Mouse (Mus musculus): Measurements from ENCODE around the gene Anks1b. TPM values are rescaled to one million over a fixed set of nuclear protein-coding genes. Genes with fewer than 3 reads are reported as not detected.

Anks1b gene
- polyA plus RNA-seq, 1 experiment from 2014 or later = 2.9 TPM

DNA sequence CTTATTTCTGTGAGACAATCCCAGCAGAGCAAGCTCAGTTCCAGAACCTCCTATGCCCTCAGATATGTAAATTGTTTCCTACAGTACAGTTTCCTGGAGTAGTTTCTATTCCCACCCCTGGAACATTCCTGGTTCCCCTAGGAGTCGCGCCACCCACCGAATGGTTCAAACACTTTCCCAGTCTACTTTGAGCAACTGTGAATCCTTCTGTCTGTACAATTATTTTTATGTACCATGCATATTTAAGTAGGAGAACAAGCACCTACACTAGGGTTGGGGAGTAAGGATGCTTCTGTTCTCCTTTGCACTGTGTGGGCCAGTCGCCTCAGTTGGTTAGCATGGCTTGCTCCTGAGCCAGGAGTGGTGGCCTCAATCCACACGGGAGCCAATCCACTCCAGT lies 999.9 kb downstream of the Anks1b start:
- H3K4me1 ChIP-seq = no peaks in the 10 kb centered on the region
- H3K4me2 ChIP-seq = no peak overlapping the region
- ATAC-seq (ENCODE audit: insufficient number of reproducible peaks, low FRiP score, low TSS enrichment, low read depth) = no peak
- WGBS = 89% methylated on average over 5 of the region's 5 CpGs
- no peak overlapping the region for H3K9ac ChIP-seq
- H3K36me3 ChIP-seq = no peaks in the 10 kb centered on the region
- no peak overlapping the region for H3K4me3 ChIP-seq
- no peaks in the 10 kb centered on the region for H3K9me3 ChIP-seq
- no peaks in the 10 kb centered on the region for H3K27me3 ChIP-seq
- H3K27ac ChIP-seq = no peak overlapping the region

DNA sequence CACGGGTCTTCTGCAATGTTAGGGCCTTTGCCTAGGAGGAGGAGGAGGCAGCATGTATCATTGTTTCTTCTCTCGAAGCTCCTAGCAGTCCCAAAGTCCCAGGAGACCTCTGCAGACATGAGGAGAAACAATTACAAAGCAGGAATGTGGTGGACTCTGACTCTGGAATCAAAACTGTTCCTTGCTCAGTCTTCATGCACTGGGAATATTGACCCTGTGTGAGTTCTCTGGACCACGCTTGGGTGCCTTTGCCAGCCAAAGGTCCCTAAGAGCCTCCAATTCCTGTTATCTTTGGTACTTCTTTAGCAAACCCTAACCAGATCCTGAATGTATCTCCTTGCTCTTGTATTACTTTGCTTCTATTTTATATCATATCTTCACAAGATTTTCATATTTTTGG lies 1000.9 kb downstream of the Anks1b start:
- H3K4me2 ChIP-seq = no peak overlapping the region
- H3K9ac ChIP-seq = no peak overlapping the region
- no peak overlapping the region for H3K4me3 ChIP-seq
- 70% methylated on average over 3 of the region's 3 CpGs for WGBS
- H3K27me3 ChIP-seq = no peaks in the 10 kb centered on the region
- H3K36me3 ChIP-seq = no peaks in the 10 kb centered on the region
- no peak for ATAC-seq (ENCODE audit: insufficient number of reproducible peaks, low FRiP score, low TSS enrichment, low read depth)
- H3K4me1 ChIP-seq = no peaks in the 10 kb centered on the region
- H3K27ac ChIP-seq = no peak overlapping the region
- no peaks in the 10 kb centered on the region for H3K9me3 ChIP-seq

DNA sequence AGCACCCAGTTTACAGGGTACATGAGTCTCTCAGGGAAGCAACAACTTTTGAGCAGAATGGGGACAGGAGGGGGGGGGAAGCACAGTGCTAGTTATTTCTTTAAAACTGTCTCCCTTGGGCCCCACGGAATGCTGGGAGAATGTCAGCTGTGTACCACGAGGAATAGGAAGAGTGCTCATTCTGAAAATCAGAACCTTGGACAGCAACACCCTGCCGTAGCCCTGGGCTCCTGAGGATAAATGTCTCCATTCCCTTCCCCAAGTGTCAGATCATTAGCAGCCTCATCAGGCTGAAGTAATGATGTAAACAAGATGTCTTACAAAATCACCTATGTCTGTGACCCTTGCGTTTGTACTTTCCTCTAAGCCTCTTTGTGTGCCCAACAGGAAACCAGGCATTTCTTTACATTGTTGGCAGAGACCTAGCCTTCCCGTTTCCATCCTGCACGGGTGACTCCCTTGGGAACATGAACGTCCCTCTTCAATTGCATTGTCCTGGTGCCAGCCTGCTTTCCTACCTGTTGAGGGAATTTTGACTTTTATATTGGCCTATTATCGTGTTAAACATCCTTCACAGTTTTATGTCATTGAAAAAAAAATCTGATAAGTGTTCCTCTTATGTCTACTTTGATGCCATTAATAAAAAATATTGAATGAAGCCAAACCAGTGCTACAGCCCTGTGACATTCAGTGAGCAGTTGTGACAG lies 1007.7 kb downstream of the Anks1b start:
- ATAC-seq (ENCODE audit: insufficient number of reproducible peaks, low FRiP score, low TSS enrichment, low read depth) = no peak
- Histone ChIP-seq H3K27ac (no peak overlapping the region), H3K4me1 (no peaks in the 10 kb centered on the region), H3K9me3 (no peaks in the 10 kb centered on the region), H3K9ac (no peak overlapping the region), H3K4me2 (no peak overlapping the region), H3K36me3 (no peaks in the 10 kb centered on the region), H3K27me3 (no peaks in the 10 kb centered on the region), H3K4me3 (no peak overlapping the region)
- WGBS = 34% methylated on average over 8 of the region's 8 CpGs

DNA sequence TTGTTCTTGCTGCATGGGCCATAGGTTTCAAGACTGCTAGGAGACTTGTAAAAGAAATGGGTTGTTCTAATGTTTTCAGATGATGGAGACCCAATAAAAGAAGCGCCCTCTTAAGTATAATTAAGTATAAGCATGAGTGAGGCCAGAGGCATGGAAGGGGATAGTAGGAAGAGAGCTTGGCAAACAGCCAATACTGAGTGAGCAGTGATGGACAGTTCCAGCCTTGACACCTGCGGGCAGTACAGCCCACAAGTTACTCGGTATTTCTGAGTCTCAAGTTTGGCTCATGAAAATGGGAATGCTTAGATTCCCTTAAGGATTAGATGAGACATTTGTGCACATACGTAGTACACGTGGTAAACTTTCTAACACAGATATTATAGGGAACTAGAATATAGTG lies 1016.3 kb downstream of the Anks1b start:
- no peaks in the 10 kb centered on the region for H3K4me1 ChIP-seq
- no peak overlapping the region for H3K4me3 ChIP-seq
- WGBS = 68% methylated on average over 5 of the region's 5 CpGs
- no peaks in the 10 kb centered on the region for H3K9me3 ChIP-seq
- no peak for ATAC-seq (ENCODE audit: insufficient number of reproducible peaks, low FRiP score, low TSS enrichment, low read depth)
- no peak overlapping the region for H3K27ac ChIP-seq
- no peaks in the 10 kb centered on the region for H3K36me3 ChIP-seq
- no peak overlapping the region for H3K4me2 ChIP-seq
- H3K9ac ChIP-seq = no peak overlapping the region
- no peaks in the 10 kb centered on the region for H3K27me3 ChIP-seq

DNA sequence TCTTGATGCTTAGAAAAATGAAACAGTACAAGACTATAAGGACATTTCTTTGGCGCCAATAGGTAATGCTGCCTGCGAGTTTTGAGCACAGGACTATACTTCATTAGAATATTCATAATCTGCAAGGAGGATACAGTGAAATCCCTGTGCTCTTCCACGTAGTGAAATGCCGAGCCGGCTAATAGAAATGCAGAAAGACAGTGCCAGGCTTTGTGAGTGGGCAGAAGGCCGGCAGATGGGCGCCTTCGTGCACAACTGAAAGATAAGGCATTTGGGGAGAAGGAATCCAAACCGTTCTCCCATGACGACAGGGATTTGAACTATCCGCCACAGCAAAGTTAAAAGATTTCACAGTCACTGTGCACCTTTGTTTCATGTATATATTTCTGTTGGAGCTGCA lies 1019.4 kb downstream of the Anks1b start:
- no peak overlapping the region for H3K4me2 ChIP-seq
- no peak overlapping the region for H3K9ac ChIP-seq
- H3K4me1 ChIP-seq = no peaks in the 10 kb centered on the region
- H3K4me3 ChIP-seq = no peak overlapping the region
- H3K36me3 ChIP-seq = no peaks in the 10 kb centered on the region
- H3K27me3 ChIP-seq = no peaks in the 10 kb centered on the region
- no peaks in the 10 kb centered on the region for H3K9me3 ChIP-seq
- no peak for ATAC-seq (ENCODE audit: insufficient number of reproducible peaks, low FRiP score, low TSS enrichment, low read depth)
- WGBS = 86% methylated on average over 11 of the region's 11 CpGs
- no peak overlapping the region for H3K27ac ChIP-seq

DNA sequence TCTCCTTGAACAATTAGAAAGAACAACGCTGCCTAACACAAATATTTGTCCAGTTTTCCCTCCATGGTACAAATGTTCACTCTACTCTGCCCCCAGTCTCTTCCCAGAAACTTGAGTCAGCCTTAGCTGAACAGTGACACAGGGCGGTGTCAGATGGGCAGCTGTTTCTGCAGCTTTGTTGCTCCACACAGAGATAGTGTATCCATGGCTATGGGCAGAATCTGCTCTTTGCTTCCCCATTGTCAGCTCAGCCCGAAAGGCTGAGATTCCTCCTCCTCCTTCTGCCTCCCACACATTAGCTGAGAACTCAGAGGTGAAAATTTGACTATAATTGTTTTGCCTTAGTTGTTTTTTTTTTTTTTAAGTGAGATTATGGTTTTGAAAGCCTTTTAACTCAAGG lies 1024.6 kb downstream of the Anks1b start:
- no peaks in the 10 kb centered on the region for H3K4me1 ChIP-seq
- H3K9me3 ChIP-seq = no peaks in the 10 kb centered on the region
- ATAC-seq (ENCODE audit: insufficient number of reproducible peaks, low FRiP score, low TSS enrichment, low read depth) = no peak
- 66% methylated on average over 3 of the region's 3 CpGs for WGBS
- H3K4me3 ChIP-seq = no peak overlapping the region
- H3K27me3 ChIP-seq = no peaks in the 10 kb centered on the region
- H3K36me3 ChIP-seq = no peaks in the 10 kb centered on the region
- no peak overlapping the region for H3K4me2 ChIP-seq
- no peak overlapping the region for H3K9ac ChIP-seq
- no peak overlapping the region for H3K27ac ChIP-seq

DNA sequence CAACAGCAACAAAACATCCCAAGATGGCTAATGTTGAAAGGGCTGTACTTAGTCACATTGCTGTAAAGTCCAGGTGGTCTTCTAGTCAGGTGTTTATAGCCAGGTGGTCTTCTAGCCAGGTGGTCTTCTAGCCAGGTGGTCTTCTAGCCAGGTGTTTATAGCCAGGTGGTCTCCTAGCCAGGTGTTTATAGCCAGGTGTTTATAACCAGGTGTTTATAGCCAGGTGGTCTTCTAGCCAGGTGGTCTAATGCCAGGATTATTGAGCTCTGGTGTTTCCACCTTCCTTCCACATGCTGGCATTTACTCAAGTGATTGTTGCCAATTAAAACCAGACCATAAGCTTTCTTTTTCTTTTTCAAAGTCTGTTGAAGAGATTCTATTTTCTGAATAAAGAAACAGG lies 1030.9 kb downstream of the Anks1b start:
- Histone ChIP-seq H3K36me3 (no peaks in the 10 kb centered on the region), H3K4me3 (no peak overlapping the region), H3K4me2 (no peak overlapping the region), H3K27ac (no peak overlapping the region), H3K9me3 (no peaks in the 10 kb centered on the region), H3K9ac (no peak overlapping the region), H3K27me3 (no peaks in the 10 kb centered on the region), H3K4me1 (no peaks in the 10 kb centered on the region)
- no peak for ATAC-seq (ENCODE audit: insufficient number of reproducible peaks, low FRiP score, low TSS enrichment, low read depth)

DNA sequence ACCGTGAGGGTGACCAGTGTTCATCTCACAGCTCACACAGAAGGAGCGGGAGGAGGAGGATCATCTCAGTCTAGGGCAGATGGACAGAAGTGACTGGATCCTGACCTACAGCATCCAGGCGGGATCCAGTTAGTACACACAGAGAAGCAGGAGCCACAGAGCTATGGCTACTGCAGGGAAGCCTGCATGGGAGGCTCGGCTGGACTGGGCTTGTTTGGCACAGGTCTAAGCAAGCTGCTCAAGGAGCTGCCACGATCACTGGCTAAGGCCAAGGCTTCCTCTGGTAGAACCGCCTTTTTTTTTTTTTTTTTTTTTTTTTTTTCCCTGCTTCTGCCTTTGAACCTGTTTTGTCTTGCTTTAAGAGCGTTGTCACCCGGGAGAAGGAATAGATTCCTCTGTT lies 1034.1 kb downstream of the Anks1b start:
- WGBS = 66% methylated on average over 8 of the region's 8 CpGs
- no peaks in the 10 kb centered on the region for H3K36me3 ChIP-seq
- no peak for ATAC-seq (ENCODE audit: insufficient number of reproducible peaks, low FRiP score, low TSS enrichment, low read depth)
- H3K4me2 ChIP-seq = no peak overlapping the region
- no peaks in the 10 kb centered on the region for H3K4me1 ChIP-seq
- H3K27me3 ChIP-seq = no peaks in the 10 kb centered on the region
- H3K9ac ChIP-seq = no peak overlapping the region
- H3K27ac ChIP-seq = no peak overlapping the region
- no peaks in the 10 kb centered on the region for H3K9me3 ChIP-seq
- no peak overlapping the region for H3K4me3 ChIP-seq

DNA sequence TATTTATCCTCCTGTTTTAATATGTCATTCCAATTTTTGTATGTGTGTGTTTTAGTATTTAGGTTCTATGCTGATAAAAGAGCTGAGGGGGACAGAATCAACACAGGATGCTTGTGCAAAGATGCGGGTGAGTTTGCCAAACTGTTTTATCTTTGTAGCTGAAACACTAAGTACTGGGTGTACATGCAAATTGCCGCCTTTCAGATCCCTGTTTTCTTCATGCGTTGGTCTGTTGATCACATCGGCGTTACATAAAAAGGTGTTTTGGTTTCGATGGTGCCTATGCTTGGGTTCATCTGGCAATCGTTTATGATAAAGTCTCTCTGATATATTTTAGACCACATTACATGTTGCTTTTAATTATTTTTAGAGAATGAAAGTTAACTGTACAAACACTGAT lies 1050.2 kb downstream of the Anks1b start:
- no peaks in the 10 kb centered on the region for H3K36me3 ChIP-seq
- H3K4me1 ChIP-seq = no peaks in the 10 kb centered on the region
- no peak overlapping the region for H3K4me2 ChIP-seq
- H3K27me3 ChIP-seq = no peaks in the 10 kb centered on the region
- WGBS = 88% methylated on average over 7 of the region's 7 CpGs
- ATAC-seq (ENCODE audit: insufficient number of reproducible peaks, low FRiP score, low TSS enrichment, low read depth) = no peak
- no peaks in the 10 kb centered on the region for H3K9me3 ChIP-seq
- H3K4me3 ChIP-seq = no peak overlapping the region
- H3K27ac ChIP-seq = no peak overlapping the region
- H3K9ac ChIP-seq = no peak overlapping the region

DNA sequence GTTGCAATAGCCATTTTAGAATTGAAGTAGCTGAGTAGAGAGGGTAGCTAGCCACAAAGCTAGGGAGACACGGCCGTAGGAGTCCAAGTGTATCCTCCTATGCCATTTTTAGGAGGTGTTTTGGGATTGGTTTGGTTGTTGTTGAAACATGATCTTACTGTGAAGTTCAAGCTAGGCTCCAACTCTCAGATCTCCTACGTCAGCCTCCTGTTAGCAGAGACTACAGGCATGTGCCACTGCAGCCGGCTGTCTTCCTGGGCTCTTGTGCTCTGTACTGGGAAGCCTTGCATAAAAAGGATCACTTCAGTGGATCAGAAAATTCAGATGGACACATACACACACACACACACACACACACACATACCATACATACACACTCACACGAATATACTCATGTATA lies 1059.8 kb downstream of the Anks1b start:
- ATAC-seq (ENCODE audit: insufficient number of reproducible peaks, low FRiP score, low TSS enrichment, low read depth) = no peak
- H3K9ac ChIP-seq = no peak overlapping the region
- 46% methylated on average over 5 of the region's 5 CpGs for WGBS

DNA sequence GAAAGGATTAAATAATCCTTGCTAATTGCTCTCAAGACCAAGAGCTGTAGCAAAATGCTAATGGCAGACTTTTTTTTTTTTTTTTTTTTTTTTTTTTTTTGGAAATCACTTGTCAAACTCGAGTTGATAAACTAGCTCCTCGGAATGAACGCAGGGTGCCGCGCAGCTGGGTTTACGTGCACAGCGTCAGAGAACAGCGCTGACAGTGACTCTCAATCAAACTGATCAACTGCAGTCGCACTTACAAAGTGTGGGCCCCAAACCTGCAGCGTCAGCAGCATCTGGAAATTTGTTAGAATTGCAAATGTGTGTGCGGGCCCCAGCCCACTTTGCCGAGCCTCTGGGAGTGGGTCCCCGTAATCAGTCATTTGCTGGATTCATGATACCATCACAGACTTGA lies 1061.4 kb downstream of the Anks1b start:
- WGBS = 48% methylated on average over 13 of the region's 13 CpGs
- no peak for ATAC-seq (ENCODE audit: insufficient number of reproducible peaks, low FRiP score, low TSS enrichment, low read depth)
- Histone ChIP-seq H3K9ac (no peak overlapping the region), H3K27me3 (no peaks in the 10 kb centered on the region), H3K9me3 (no peaks in the 10 kb centered on the region), H3K4me1 (no peaks in the 10 kb centered on the region), H3K4me2 (no peak overlapping the region), H3K27ac (no peak overlapping the region), H3K4me3 (no peak overlapping the region), H3K36me3 (no peaks in the 10 kb centered on the region)

More for the DNA sequence above, 1059.8 kb downstream of the Anks1b start:
- Histone ChIP-seq H3K4me2 (no peak overlapping the region), H3K4me3 (no peak overlapping the region), H3K36me3 (no peaks in the 10 kb centered on the region), H3K4me1 (no peaks in the 10 kb centered on the region), H3K27ac (no peak overlapping the region), H3K9me3 (no peaks in the 10 kb centered on the region), H3K27me3 (no peaks in the 10 kb centered on the region)

DNA sequence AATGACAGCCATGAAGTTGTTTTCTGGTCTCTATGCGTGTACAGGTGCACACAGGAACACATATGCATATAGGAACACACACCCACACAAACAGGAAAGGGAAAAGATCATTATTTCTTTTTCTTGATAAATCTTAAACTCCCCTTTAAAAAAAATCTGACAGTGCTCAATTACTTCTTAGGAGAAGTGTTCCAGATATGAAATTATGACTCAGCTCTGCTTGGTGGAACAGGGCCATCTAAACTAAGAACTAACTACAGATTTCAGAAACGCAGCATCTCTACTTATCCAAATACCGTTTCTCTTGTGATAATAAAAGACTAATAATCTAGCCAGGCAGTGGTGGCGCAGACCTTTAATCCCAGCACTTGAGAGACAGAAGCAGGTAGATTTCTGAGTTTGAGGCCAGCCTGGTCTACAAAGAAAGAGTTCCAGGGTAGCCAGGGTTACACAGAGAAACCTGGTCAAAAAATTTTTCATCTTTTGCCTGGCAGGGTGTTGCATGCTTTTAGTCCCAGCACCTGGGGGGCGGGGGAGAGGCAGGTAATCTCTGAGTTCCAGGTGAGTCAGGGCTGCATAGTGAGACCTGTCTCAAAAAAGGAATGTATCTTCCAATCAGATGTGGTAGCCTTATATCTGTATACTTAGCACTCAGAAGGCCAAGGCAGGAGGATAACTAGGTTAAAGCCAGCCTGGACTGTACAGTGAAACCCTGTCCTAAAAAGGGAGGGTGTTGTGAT lies 1064.6 kb downstream of the Anks1b start:
- Histone ChIP-seq H3K27ac (no peak overlapping the region), H3K9ac (no peak overlapping the region), H3K36me3 (no peaks in the 10 kb centered on the region), H3K27me3 (no peaks in the 10 kb centered on the region), H3K4me3 (no peak overlapping the region), H3K4me1 (0 out of 2 replicates have a peak, but pooled peaks cover 4% of the 10 kb centered on the region), H3K4me2 (no peak overlapping the region), H3K9me3 (no peaks in the 10 kb centered on the region)
- ATAC-seq (ENCODE audit: insufficient number of reproducible peaks, low FRiP score, low TSS enrichment, low read depth) = no peak
- 85% methylated on average over 5 of the region's 5 CpGs for whole genome bisulfite sequencing
